Mouse (Mus musculus): Measurements from ENCODE around the gene Ciz1. TPM values are rescaled to one million over a fixed set of nuclear protein-coding genes. Genes with fewer than 3 reads are reported as not detected.

The Ciz1 gene
- 10 to 100 TPM; 25.6 to 32.2 TPM for total RNA-seq (2021)

GRCm38 (mm10) chr2:32352151-32353006, at the start of gene Ciz1:
Gene Ciz1, plus strand, starts transcription at chr2:32352327.
- DNase-seq (ENCODE audit: low spot score), result no peak
- intact Hi-C loops (cut with DNase I), result loop anchor here (2.0 kb wide), 1 partner anchor 134 kb away; no protein-coding TSS in a partner anchor

DNA sequence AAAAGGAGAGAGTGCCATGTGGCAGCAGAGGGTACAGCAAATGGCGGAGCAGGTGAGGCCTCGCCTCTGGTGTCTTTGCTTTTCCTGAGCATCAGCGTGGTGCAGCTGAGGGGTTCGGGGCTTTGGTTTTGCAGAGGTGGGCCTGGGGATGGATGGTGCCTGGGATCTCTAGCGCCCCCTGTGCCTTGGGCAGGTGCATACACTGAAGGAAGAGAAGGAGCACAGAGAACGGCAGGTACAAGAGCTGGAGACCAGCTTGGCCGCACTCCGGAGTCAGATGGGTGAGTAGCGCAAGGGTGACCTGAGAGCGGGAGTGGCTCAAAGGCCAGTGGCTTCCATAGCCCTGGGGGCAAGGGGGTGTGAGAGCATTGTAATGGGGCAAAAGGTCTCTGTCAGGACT, 49.2 kb upstream of the Ciz1 start:
- DNase-seq (ENCODE audit: low spot score), result no peak
- intact Hi-C loops (cut with DNase I), result no loop called here

GRCm38 (mm10) chr2:32304145-32304832, 47.8 kb upstream of the Ciz1 start:
- intact Hi-C loops (cut with DNase I), result no loop called here
- DNase-seq (ENCODE audit: low spot score), result no peak

DNA sequence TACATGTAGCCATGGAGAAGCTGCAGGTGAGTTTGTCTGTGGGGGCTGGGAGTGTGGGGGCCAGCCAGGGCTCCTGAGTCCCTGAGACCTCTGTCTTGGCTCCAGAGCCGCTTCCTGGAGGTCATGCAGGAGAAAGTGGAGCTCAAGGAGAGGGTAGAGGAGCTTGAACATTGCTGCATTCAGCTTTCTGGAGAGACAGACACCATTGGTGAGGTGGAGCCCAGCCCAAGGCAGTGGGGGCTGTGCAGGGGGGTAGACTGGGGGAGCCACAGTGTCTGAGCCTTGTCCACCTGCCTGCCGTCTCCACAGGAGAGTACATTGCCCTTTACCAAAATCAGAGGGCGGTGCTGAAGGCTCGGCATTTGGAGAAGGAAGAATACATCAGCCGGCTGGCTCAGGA, 46.5 kb upstream of the Ciz1 start:
- intact Hi-C loops (cut with DNase I), result no loop called here
- DNase-seq (ENCODE audit: low spot score), result no peak

DNA sequence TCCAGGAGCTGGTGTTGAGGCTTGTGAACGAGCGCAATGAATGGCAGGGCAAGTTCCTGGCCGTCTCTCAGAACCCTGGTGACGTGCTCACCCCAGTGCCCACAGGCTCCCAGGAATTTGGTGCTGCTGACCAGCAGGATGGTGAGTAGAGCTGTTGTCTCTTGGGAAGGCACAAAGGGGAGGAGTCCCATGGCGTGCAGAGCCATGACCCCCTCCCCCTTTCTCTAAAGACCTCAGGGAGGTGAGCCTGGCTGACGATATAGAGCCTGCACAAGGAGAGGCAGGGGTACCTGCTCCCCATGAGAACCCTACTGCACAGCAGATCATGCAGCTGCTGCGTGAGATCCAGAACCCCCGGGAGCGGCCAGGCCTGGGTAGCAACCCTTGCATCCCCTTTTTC, 46.0 kb upstream of the Ciz1 start:
- intact Hi-C loops (cut with DNase I), result no loop called here
- DNase-seq (ENCODE audit: low spot score), result no peak

DNA sequence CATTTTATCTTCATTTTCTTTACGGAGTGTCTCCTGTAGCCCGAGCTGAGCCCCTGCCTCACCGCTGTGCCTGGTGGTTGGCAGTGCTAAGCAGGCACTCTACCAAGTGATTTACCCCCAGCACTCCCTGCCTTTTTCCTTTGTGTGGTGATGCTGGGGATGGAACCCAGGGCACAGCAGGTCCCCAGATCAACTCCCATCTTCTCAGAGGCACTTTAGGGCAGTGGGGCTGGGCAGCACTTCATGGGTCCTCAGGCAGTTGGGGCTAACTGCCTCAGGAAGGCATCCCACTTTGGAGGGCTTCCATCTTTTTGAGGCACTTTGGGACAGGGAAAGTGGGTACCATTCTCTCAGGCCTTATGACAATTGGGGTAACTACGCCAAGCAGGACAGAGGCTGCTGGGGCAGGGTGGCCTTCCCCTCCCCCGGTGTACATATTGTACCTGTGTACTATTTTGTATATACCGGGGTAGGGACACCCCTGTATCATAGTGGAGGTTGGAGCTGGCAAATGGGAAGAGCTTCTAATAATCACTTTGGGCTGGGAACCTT, 44.8 kb upstream of the Ciz1 start:
- intact Hi-C loops (cut with DNase I), result no loop called here
- DNase-seq (ENCODE audit: low spot score), result no peak

DNA sequence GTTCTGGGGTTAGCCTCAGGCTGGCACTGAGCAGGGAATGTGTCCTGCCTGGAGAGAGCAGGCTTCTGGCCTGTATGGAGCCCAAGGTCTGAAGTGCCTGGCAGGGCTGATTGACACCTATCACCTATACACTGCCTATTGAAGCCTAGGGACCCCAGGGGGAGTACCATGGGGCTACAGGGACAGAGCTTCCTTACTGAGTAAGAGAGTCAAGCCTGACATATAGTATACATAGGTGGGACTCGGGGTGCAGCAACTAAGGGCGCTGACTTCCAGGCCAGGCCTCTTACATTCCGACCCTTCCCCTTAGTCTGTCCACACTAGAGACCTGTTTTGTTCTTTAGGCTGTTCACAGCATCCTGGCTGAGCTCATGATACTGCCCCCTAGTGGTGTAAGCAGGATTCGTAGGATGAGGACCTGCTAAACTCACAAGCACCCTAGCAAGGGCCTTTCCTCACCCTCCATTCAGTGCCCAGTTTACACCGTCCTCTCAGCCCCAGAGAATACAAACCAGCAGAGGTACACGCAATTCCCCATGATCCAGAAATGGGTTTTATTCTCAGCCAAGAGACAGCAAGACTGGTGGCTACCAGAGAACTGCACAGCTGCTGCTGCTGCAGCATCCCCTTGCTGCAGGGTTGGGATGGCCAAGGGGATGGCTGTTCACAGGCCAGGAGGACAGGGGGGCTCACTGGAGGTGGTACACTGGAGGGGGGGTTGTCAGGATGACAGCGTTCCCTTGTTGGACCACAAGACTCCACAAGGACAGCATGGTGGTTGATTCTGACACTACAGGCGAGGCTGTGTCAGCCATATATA, 44.0 kb upstream of the Ciz1 start:
- intact Hi-C loops (cut with DNase I), result no loop called here
- DNase-seq (ENCODE audit: low spot score), result no peak

DNA sequence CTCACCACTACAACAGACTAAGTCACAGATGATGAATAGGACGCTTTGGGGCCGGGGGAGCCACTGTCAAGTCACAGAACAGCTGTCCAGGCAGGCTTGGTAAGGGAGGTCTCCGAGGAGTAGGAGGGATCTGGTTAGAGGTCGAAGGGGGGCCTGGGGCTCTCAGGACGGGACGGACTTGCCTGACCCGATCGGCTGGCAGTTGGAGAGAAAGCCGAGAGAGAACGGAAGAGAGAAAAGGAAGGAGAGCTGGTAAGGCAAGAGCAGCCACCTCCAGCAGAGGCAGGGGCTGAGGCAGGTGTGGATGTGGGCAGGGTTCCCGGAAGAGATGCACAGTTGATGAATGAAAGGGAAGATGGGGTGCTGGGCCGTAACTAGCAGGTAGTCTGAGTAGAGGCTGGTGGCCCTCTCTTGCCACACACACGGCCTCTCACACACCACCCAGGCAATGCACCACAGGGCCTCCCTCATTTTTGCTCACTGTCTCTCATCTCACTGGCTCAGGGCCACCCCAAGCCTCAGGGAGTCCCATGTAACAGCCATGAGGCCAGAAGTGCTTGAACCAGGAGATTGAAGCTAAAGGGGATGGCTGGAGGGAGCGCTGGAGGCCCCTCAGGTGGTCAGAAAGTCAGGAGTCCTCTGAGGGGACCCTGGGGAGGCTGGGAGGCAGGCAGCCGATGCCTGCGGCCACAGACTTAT, 43.1 kb upstream of the Ciz1 start:
- intact Hi-C loops (cut with DNase I), result no loop called here
- DNase-seq (ENCODE audit: low spot score), result no peak

GRCm38 (mm10) chr2:32310096-32310845, 41.9 kb upstream of the Ciz1 start:
- intact Hi-C loops (cut with DNase I), result no loop called here
- no peak for DNase-seq (ENCODE audit: low spot score)

DNA sequence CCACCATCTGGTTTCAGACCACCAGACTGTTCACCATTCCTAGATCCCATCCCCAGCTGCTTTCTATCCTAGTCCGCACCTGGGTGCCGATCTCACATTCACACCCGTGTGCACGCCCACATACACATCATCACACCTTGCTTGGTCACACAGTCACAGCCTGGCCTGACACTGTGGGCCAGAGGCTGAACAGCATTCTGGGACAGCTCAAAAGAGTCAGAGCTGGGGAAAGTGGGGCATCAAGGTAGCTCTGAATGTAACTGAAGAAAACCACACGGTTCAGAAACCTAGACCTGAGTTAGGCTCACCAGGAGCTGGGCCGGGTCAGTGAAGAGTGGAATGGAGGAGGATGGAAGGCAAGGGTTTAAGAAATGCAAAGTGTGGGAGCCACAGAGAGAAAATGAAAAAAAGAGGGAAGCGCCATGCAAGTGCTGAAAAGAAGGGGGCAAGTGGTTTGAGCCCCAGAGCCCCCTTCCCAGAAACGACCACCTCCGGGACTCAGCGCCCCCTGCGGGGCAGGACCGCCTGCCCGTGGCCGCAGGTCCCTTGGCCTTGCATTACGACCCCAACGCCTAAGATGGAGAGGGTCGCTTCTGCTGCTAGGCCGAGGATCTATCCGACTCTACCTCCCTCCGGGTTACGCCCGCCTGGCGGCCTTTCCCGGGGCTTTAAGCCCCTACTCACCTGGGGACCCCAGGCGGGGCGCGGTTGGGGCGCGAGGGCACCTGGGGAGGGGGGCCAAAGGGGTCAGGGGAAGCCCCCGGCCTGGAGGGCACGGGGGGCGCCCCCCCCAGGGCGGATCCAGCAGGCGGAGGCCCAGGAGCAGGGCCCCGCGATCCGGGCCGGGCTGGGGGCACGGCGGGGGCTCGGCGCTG, 40.4 kb upstream of the Ciz1 start:
- intact Hi-C loops (cut with DNase I), result no loop called here
- no peak for DNase-seq (ENCODE audit: low spot score)

DNA sequence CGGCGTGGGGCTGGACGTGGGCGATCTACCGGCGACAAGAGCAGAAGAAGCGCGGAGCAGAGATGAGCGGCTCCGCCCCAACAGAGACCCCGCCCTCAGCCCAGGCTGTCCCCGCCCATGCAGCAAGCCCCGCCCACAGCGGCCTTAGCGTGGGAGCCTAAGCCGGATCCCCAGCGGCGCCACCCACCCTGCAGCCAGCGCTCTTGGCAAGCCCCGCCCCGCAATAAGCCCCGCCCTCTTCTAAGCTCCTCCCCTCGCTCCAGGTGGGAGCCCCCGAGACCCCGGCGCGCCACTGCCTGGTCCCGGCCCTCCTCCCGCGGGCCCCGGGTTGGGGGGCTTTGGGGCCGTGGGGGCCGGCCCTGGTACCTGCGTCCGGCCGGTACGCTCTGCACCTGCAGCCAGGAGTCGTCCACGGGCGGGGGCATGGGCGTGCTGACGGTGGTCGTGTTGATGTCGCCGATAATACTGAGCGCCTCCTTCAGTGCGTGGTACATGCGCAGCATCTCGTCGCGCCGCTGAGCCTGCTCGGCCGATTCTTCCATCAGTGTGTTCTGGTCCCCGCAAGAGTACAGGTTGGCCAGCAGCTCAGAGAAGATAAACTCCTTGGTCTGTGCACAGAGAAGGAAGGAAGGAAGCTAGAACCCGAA, 39.7 kb upstream of the Ciz1 start:
- intact Hi-C loops (cut with DNase I), result no loop called here
- peak; percentile 31 for DNase-seq (ENCODE audit: low spot score)

GRCm38 (mm10) chr2:32314831-32315230, 37.3 kb upstream of the Ciz1 start:
- no peak for DNase-seq (ENCODE audit: low spot score)
- intact Hi-C loops (cut with DNase I), result no loop called here

GRCm38 (mm10) chr2:32315751-32316150, 36.4 kb upstream of the Ciz1 start:
- peak; percentile 55 for DNase-seq (ENCODE audit: low spot score)
- intact Hi-C loops (cut with DNase I), result no loop called here

- no peak for DNase-seq (ENCODE audit: low spot score)
- intact Hi-C loops (cut with DNase I), result no loop called here
These were observed 35.1 kb upstream of the Ciz1 start for GRCm38 (mm10) chr2:32316887-32317656.

- intact Hi-C loops (cut with DNase I), result no loop called here
- DNase-seq (ENCODE audit: low spot score), result peak; percentile 75
These were observed 34.2 kb upstream of the Ciz1 start for GRCm38 (mm10) chr2:32317791-32318417.

Data from heart, postnatal 25 days (tissue).